Mouse (Mus musculus): Measurements from ENCODE around the gene Zdhhc13. TPM values are rescaled to one million over a fixed set of nuclear protein-coding genes. Genes with fewer than 3 reads are reported as not detected.

The Zdhhc13 gene
- 28.7 and 30.3 TPM in 2 replicates for polyA plus RNA-seq (2014; fragmentation: Nextera tagmentation; extraction: Ambion mirVana)

DNA sequence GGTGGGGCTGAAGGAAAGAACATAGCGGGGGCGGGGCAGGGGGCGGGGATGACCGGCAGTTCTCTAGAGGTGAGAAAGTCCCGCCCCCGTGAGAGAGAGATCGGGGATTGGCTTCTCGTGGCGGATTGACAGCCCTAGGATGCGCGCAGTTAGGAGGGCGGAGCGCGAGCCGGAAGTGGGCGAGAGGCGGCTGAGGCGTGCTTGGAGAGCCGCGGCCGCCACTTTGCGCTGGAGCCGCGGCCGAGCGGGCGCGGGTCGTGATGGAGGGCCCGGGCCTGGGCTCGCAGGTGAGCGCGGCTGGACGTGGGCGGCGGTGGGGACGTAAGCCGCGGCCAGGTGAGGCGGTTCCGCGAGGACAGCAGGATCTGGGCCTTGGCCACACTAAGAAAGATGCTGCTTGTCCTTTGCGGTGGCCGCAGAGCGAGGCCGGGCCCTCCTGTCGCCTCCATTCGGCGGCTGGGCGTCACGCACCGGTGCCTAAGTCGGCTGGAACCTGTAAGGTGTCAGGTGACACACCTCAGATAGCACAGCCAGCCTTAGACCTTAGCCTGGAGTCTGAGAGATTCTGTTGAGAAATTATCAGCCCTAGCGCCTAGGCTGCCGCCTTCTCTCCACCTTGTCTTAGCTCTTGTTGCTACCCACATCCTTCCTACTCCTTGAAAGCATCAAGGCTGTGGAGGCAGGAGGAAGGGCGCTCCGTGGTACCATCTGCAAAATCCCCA, at the start of gene Zdhhc13:
Gene Zdhhc13, plus strand, starts transcription at position 153 of the 722 bp plus-strand sequence.
- ATAC-seq (ENCODE audit: insufficient number of reproducible peaks, low FRiP score, low TSS enrichment, low read depth) (peak; percentile 99), DNase-seq (ENCODE audit: low spot score) (peak; percentile 94)
- Histone ChIP-seq H3K4me3 (ENCODE audit: low read depth, low read length) (peak within 1 kb of the TSS; percentile 48), H3K27me3 (ENCODE audit: control insufficient read depth, insufficient read depth, low read length) (no peaks in the 10 kb centered on the region), H3K9ac (ENCODE audit: low read length) (peak within 1 kb of the TSS; percentile 79), H3K4me2 (ENCODE audit: low read depth, severe bottlenecking) (peak within 1 kb of the TSS; percentile 69), H3K4me1 (ENCODE audit: control insufficient read depth, insufficient read depth, low read length) (no peaks in the 10 kb centered on the region), H3K9me3 (ENCODE audit: control insufficient read depth, low read length) (no peaks in the 10 kb centered on the region), H3K36me3 (ENCODE audit: control insufficient read depth, insufficient read depth, low read length) (no peaks in the 10 kb centered on the region), H3K27ac (replicated peaks; ENCODE audit: low read depth, low read length) (no peak within 1 kb of the TSS)
- under 1% methylated on average over 57 of the region's 57 CpGs for WGBS

- Histone ChIP-seq H3K4me1 (ENCODE audit: control insufficient read depth, insufficient read depth, low read length) (no peaks in the 10 kb centered on the region), H3K4me2 (ENCODE audit: low read depth, severe bottlenecking) (peak overlapping the region; percentile 64), H3K9me3 (ENCODE audit: control insufficient read depth, low read length) (no peaks in the 10 kb centered on the region), H3K27ac (replicated peaks; ENCODE audit: low read depth, low read length) (no peak overlapping the region), H3K9ac (ENCODE audit: low read length) (peak overlapping the region; percentile 19; the same call in 1 of the 2 replicates), H3K4me3 (ENCODE audit: low read depth, low read length) (peak overlapping the region; percentile 14), H3K36me3 (ENCODE audit: control insufficient read depth, insufficient read depth, low read length) (no peaks in the 10 kb centered on the region), H3K27me3 (ENCODE audit: control insufficient read depth, insufficient read depth, low read length) (no peaks in the 10 kb centered on the region)
- DNase-seq (ENCODE audit: low spot score): peak; percentile 89
- 3% methylated on average over 24 of the region's 24 CpGs for WGBS
- peak; percentile 75 for ATAC-seq (ENCODE audit: insufficient number of reproducible peaks, low FRiP score, low TSS enrichment, low read depth)
Observed at GRCm38 (mm10) chr7:48749298-48750163, 39.3 kb upstream of the Zdhhc13 start.

- no peak for DNase-seq (ENCODE audit: low spot score)
- 63% methylated on average over 8 of the region's 8 CpGs for WGBS
- no peaks in the 10 kb centered on the region for H3K4me1 ChIP-seq (ENCODE audit: control insufficient read depth, insufficient read depth, low read length)
- H3K36me3 ChIP-seq (ENCODE audit: control insufficient read depth, insufficient read depth, low read length): no peaks in the 10 kb centered on the region
- no peak for ATAC-seq (ENCODE audit: insufficient number of reproducible peaks, low FRiP score, low TSS enrichment, low read depth)
- H3K9ac ChIP-seq (ENCODE audit: low read length): no peak overlapping the region
- no peaks in the 10 kb centered on the region for H3K9me3 ChIP-seq (ENCODE audit: control insufficient read depth, low read length)
- H3K4me2 ChIP-seq (ENCODE audit: low read depth, severe bottlenecking): peak overlapping the region; percentile 64
- no peak overlapping the region for H3K27ac ChIP-seq (replicated peaks; ENCODE audit: low read depth, low read length)
- no peaks in the 10 kb centered on the region for H3K27me3 ChIP-seq (ENCODE audit: control insufficient read depth, insufficient read depth, low read length)
- H3K4me3 ChIP-seq (ENCODE audit: low read depth, low read length): no peak overlapping the region; the same call in 1 of the 2 replicates
Observed at GRCm38 (mm10) chr7:48750164-48750809, 38.5 kb upstream of the Zdhhc13 start.

- Histone ChIP-seq H3K4me3 (ENCODE audit: low read depth, low read length) (no peak overlapping the region), H3K27me3 (ENCODE audit: control insufficient read depth, insufficient read depth, low read length) (no peaks in the 10 kb centered on the region), H3K4me1 (ENCODE audit: control insufficient read depth, insufficient read depth, low read length) (no peaks in the 10 kb centered on the region), H3K36me3 (ENCODE audit: control insufficient read depth, insufficient read depth, low read length) (no peaks in the 10 kb centered on the region), H3K9ac (ENCODE audit: low read length) (no peak overlapping the region), H3K4me2 (ENCODE audit: low read depth, severe bottlenecking) (no peak overlapping the region), H3K9me3 (ENCODE audit: control insufficient read depth, low read length) (no peaks in the 10 kb centered on the region), H3K27ac (replicated peaks; ENCODE audit: low read depth, low read length) (no peak overlapping the region)
- DNase-seq (ENCODE audit: low spot score): no peak
- 80% methylated on average over 5 of the region's 5 CpGs for WGBS
- no peak for ATAC-seq (ENCODE audit: insufficient number of reproducible peaks, low FRiP score, low TSS enrichment, low read depth)
Observed at GRCm38 (mm10) chr7:48751222-48751621, 37.6 kb upstream of the Zdhhc13 start.

- ATAC-seq (ENCODE audit: insufficient number of reproducible peaks, low FRiP score, low TSS enrichment, low read depth) (no peak), DNase-seq (ENCODE audit: low spot score) (no peak)
- H3K9me3 ChIP-seq (ENCODE audit: control insufficient read depth, low read length): no peaks in the 10 kb centered on the region
- H3K27ac ChIP-seq (replicated peaks; ENCODE audit: low read depth, low read length): no peak overlapping the region
- H3K27me3 ChIP-seq (ENCODE audit: control insufficient read depth, insufficient read depth, low read length): no peaks in the 10 kb centered on the region
- no peaks in the 10 kb centered on the region for H3K4me1 ChIP-seq (ENCODE audit: control insufficient read depth, insufficient read depth, low read length)
- H3K4me3 ChIP-seq (ENCODE audit: low read depth, low read length): no peak overlapping the region
- 78% methylated on average over 3 of the region's 3 CpGs for WGBS
- no peak overlapping the region for H3K9ac ChIP-seq (ENCODE audit: low read length)
- no peaks in the 10 kb centered on the region for H3K36me3 ChIP-seq (ENCODE audit: control insufficient read depth, insufficient read depth, low read length)
- no peak overlapping the region for H3K4me2 ChIP-seq (ENCODE audit: low read depth, severe bottlenecking)
Observed at GRCm38 (mm10) chr7:48754415-48754974, 34.3 kb upstream of the Zdhhc13 start.

- ATAC-seq (ENCODE audit: insufficient number of reproducible peaks, low FRiP score, low TSS enrichment, low read depth) (no peak), DNase-seq (ENCODE audit: low spot score) (no peak)
- Histone ChIP-seq H3K9ac (ENCODE audit: low read length) (no peak overlapping the region), H3K4me2 (ENCODE audit: low read depth, severe bottlenecking) (no peak overlapping the region), H3K36me3 (ENCODE audit: control insufficient read depth, insufficient read depth, low read length) (no peaks in the 10 kb centered on the region), H3K4me3 (ENCODE audit: low read depth, low read length) (no peak overlapping the region), H3K9me3 (ENCODE audit: control insufficient read depth, low read length) (no peaks in the 10 kb centered on the region), H3K27me3 (ENCODE audit: control insufficient read depth, insufficient read depth, low read length) (no peaks in the 10 kb centered on the region), H3K4me1 (ENCODE audit: control insufficient read depth, insufficient read depth, low read length) (no peaks in the 10 kb centered on the region), H3K27ac (replicated peaks; ENCODE audit: low read depth, low read length) (no peak overlapping the region)
- 80% methylated on average over 3 of the region's 3 CpGs for WGBS
Observed at GRCm38 (mm10) chr7:48755825-48756224, 33.0 kb upstream of the Zdhhc13 start.

DNA sequence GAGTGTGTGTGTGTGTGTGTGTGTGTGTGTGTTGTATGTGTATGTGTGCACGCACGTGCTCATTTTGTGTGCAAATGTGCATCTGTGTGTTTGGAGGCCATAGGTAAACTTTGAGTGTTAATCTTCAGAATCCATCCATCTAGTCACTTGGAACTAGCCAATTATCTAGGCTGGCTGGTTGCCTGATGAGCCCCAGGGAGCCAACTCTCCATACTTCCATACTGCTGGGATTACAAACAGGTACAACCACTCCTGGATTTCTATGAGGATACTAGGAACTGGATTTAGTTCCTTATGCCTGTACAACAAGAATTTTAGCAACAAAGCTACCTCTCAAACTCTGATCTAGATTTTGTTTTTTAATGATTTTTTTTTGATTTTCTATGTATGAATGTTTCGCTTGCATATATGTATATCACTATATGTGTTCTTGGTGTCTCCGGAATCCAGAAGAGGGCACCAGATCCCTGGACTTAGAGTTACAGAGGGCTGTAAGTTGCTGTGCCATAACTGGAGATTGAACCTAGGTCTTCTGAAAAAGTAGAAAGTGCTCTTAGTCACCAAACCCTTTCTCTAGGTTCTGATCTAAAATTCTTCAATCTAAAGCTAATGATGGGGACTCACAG, 32.4 kb upstream of the Zdhhc13 start:
- H3K36me3 ChIP-seq (ENCODE audit: control insufficient read depth, insufficient read depth, low read length): no peaks in the 10 kb centered on the region
- H3K27me3 ChIP-seq (ENCODE audit: control insufficient read depth, insufficient read depth, low read length): no peaks in the 10 kb centered on the region
- H3K4me1 ChIP-seq (ENCODE audit: control insufficient read depth, insufficient read depth, low read length): no peaks in the 10 kb centered on the region
- no peaks in the 10 kb centered on the region for H3K9me3 ChIP-seq (ENCODE audit: control insufficient read depth, low read length)
- 95% methylated on average over 4 of the region's 4 CpGs for WGBS
- no peak for DNase-seq (ENCODE audit: low spot score)
- no peak overlapping the region for H3K4me3 ChIP-seq (ENCODE audit: low read depth, low read length)
- H3K9ac ChIP-seq (ENCODE audit: low read length): no peak overlapping the region
- no peak overlapping the region for H3K27ac ChIP-seq (replicated peaks; ENCODE audit: low read depth, low read length)
- no peak for ATAC-seq (ENCODE audit: insufficient number of reproducible peaks, low FRiP score, low TSS enrichment, low read depth)
- no peak overlapping the region for H3K4me2 ChIP-seq (ENCODE audit: low read depth, severe bottlenecking)

GRCm38 (mm10) chr7:48758083-48758482, 30.7 kb upstream of the Zdhhc13 start:
- Histone ChIP-seq H3K27ac (replicated peaks; ENCODE audit: low read depth, low read length) (no peak overlapping the region), H3K9ac (ENCODE audit: low read length) (no peak overlapping the region), H3K27me3 (ENCODE audit: control insufficient read depth, insufficient read depth, low read length) (no peaks in the 10 kb centered on the region), H3K4me2 (ENCODE audit: low read depth, severe bottlenecking) (no peak overlapping the region), H3K4me1 (ENCODE audit: control insufficient read depth, insufficient read depth, low read length) (no peaks in the 10 kb centered on the region), H3K4me3 (ENCODE audit: low read depth, low read length) (no peak overlapping the region), H3K9me3 (ENCODE audit: control insufficient read depth, low read length) (no peaks in the 10 kb centered on the region), H3K36me3 (ENCODE audit: control insufficient read depth, insufficient read depth, low read length) (no peaks in the 10 kb centered on the region)
- no peak for ATAC-seq (ENCODE audit: insufficient number of reproducible peaks, low FRiP score, low TSS enrichment, low read depth)
- 76% methylated on average over 1 of the region's 1 CpGs for WGBS
- DNase-seq (ENCODE audit: low spot score): no peak
